Mouse (Mus musculus) neutrophil, adult 5-6 weeks (primary cell): ENCODE data around the gene Srgap1. TPM values are rescaled to one million over a fixed set of nuclear protein-coding genes. Genes with fewer than 3 reads are reported as not detected.

Experiments used
- ATAC-seq: fragments of 151-379, 151-347 bp; 2 replicates; pipeline ENCODE4 v1.8.0; 2017; ENCODE audit warnings: mild to moderate bottlenecking, moderate TSS enrichment; ENCODE audit not compliant: insufficient number of reproducible peaks, poor library complexity, low FRiP score, severe bottlenecking; ENCODE audit errors: extremely low read depth
- total RNA-seq: library from RNA; stranded (forward); fragments of 200-1000 nt; gene quantifications from 2 replicates; pipeline ENCODE4 v1.2.3, GENCODE M21; 2017

The Srgap1 gene
- total RNA-seq, 1 experiment from 2014 or later = 0.23 TPM

DNA sequence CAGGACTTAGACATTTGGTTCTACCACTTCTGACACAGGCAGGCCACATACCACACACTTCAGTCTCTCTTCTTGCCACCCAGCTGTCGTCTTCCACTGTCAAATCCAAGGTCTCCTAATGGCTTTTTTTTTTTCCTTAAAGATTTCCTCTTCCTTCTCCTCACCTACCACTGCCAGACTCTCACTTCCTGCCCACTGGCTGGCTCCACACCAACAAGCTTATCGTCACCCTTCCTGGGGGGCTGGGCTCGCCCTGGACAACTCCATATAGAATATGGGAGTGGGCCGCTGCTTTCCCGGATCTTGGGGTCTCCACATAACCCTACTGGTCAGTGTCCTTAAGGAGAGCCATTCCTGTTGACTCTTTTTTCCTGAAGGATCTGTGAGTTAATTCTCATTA lies 26.9 kb downstream of the Srgap1 start:
- ATAC-seq = no peak

DNA sequence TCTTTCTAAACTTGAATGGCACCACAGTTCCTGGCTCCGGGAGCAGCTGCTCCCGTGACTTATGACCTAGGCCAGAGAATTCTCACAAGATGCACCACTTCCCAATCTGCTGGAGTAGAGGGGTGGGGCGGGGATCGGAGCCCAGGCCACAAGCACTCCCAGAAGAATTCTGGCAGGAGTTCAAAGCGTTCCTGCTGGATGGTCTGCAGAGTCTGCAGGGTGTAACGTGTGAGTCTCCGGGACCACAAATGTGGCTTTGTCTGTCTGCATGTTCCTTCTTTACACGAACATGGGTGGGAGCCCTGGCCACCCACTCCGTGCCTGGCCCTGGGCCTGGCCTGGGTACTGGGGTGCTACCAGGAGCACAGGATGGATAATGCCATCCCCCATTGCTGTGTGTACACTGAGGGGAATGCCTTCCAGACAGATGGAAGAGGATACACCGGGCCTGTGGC lies 28.5 kb downstream of the Srgap1 start:
- ATAC-seq = no peak

DNA sequence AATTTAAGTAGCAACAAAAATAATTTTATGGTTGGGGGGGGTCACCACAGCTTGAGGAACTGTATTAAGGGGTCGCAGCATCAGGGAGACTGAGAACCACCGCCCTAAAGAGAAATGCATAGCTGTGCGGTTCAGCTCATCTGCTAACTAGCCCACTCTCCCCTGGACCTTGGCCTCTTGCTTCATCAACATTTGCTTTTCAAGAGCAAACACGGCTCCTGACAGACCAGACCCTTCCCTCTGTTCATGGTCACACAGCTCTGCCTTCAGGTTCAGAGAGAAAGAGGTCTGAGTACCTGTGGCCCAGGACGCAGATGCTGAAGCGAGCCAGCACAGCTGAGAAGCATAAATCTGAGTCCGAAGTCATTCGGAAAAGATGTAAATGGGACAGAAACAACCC lies 29.4 kb downstream of the Srgap1 start:
- no peak for ATAC-seq

DNA sequence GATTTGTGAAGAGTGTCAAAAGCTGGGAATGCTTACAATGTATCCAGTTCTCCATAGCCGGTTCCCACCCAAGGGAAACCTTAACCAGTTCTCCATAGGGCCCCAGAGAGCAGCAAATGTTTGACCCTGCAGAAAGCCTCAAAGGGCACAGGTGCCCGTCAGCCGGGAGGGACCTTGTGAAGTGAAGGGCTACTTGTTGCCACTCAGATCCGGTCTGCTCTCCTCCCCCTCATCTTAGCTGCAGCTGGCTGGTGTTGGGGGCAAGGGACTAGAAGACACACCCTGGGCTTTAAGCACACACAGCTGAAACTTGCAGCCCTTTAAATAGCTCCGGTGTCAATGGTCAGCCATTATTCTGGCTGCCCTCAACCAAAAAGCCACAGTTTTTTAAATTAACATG lies 30.1 kb downstream of the Srgap1 start:
- ATAC-seq = no peak

DNA sequence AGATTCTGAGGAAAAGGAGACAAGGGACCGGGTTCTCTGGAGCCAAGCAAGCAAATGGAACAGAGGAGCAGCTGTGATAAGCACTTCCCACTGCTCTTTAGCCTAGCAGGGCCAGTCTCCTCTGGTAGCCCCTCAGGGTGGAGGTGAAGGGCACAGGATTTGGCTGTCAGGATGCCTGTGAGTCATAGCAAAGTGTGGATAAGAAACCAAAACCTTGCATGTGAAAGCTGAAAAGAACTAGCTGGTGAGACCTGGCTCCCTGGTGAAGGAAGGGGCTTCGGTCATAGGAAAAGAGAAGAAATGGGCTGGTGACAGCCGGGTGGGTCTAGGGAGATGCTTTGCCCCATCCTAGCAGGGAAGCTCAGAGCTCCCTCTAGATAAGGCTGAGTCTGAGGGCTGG lies 30.5 kb downstream of the Srgap1 start:
- no peak for ATAC-seq

DNA sequence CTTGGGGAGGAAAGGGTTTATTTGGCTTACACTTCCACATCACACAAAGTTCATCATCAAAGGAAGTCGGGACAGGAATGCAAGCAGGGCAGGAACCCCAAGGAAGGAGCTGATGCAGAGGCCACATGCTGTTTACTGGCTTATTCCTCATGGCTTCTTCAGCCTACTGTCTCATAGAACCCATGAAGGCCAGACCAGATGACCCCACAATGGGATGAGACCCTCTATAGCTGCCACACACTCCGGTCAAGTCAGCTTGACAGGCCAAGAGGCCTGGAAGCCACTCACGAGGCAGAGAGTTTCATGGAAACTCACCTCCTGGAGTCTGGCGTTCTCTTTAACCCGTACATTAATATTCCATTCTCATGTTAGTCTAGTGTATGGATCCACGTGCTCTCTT lies 34.8 kb downstream of the Srgap1 start:
- no peak for ATAC-seq

DNA sequence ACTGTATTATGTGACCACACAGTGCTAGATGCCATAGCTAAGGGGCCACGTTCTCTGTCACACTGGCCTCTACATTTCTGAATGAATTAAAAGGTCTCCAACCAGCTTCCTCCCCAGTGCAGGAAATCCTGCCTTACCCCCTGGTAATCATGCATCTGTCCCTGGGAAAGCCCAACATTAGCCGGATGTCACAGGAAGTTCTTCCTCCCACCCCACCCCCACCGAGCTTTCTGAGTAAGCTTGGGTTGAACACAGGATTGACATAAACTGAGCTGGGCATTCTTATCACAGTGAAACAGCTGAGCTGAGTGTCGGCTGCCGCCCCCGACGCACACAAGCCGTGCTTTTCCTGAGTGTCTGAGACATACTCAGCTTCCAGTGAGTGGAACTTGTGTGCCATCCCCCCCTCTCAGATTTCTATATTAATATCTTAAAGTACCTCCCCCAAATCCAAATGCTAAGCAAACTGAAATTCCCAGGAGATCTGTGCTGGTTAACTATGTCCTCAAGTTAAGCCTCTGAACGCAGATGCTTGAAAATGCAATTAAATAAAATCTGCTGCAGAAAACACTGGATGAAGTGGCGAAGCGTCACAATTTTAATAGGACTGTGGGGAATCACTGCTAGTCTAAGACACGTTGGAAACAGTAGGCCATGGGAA lies 38.3 kb downstream of the Srgap1 start:
- no peak for ATAC-seq

DNA sequence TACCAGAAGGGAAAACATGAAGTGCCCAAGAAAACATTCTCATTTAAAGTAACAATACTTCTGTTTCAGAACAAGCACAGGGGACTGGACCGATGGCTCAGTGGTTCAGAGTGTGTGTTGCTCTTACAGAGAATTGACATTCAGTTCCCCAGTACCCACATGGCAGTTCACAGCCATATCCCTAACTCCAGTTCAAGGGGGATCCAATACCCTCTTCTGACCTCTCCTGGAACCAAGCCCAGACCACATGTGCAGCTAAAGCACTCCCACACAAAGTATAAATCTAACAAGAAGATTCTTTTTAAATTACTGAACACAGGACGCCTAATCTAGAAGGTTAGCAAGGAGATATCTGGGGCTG lies 38.8 kb downstream of the Srgap1 start:
- ATAC-seq = no peak

DNA sequence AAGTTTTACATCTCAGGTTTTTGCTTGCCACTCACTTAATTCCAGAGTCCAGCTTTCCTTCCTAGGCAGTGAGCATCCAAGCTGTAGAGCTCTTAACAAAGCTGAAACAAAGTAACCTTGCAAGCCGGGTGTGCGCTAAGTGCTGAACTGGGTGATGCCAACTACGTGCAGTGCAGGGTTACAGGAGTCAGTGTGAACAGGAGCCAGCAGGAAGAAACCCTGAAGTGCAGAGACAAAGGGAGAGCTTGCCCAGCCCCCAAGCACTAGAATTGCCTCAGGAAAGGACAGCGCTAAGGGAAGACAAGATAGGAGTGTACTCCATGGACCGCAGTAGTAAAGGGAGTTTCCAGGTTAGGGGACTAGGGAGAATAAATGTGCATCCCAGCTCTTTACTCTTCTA lies 40.5 kb downstream of the Srgap1 start:
- ATAC-seq = no peak

DNA sequence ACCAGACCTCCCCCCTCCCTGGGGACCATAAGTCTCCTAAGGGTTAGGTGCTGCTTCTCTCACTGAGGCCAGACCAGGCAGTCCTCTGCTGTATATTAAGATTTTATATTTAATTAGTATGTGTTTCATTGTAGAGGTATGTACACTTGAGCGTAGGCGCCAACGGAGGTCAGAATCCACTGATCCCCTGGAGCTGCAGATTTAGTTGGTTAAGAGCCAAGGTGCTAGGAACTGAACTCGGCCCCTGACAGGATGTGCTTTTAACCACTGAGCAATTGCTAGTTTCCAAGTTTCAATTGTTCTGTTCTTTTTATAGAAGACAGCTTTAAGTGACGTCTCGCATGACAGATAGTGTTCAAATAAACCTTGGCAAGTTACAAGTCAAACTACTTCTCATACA lies 41.0 kb downstream of the Srgap1 start:
- no peak for ATAC-seq

DNA sequence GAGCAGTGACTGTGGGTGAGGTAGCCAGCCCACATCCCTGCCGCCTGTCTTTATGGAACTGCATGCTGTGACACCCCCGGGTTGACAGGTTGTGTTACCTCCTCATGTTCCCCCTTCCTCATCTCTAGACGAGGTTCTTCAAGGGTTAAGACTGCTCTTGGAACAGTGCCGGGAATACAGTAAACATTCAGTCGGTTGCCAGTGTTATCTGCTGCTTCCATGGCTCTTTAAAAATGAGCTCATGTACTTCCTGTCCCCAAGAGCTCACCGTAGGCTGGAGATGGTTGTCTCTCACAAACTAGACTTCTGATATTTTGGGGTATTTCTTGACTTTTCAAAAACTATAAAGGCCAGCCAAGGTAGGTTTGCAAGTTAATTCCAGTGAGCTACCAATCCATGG lies 41.6 kb downstream of the Srgap1 start:
- no peak for ATAC-seq

DNA sequence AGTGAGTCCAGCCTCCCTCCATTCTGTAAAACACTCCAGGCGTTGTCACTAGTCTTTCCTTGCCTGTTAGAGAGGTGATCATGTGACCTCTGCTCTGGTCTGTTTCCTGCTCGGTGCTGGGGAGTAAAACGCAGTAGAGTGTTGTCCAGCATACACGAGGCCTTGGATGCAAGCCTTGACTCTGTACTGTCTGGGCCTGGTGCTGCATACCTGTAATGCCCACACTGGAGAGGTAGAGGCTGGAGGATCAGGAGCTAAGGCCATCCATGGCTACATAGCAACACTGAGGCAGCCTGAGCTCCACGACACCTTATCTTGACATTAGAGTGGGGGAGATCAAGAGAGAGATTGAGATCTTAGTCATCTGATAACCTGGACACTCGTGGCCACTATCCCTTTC lies 44.2 kb downstream of the Srgap1 start:
- no peak for ATAC-seq

DNA sequence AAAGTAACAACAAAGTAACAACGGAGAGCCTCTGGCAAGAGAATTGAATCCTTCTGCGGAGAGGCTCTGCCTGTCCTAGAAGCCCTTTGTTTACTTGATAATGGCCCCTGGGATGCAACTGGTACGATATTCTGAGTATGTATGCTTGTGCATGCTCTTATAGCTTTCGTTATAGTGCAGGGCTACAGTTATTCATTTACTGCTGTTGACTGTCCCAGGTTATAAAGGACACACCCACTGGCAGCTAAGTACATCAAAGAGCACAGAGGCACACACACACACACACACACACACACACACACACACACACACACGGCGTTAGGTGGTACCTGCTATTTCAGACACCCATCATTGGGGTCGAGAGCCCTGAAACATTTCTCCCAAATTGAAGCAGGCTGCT lies 48.3 kb downstream of the Srgap1 start:
- ATAC-seq = no peak

DNA sequence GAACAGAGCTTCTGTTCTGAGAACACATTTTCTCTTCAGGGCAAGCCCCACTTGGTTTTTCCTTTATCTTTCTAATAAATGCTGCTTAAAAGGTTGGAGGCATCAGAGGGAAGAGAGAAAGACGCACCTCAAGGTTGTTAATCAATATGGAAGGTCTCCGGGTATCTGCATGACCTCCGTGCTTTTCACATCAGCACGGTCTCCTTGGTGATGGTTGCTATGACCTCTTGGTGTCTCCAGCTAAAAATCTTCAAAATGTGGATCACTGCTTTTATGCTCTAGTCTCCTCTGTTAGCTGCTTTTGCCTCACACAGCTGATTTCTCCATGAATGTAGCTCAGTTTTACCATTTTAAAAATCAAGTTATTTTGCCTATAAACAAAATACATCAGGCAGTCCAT lies 50.6 kb downstream of the Srgap1 start:
- ATAC-seq = no peak

DNA sequence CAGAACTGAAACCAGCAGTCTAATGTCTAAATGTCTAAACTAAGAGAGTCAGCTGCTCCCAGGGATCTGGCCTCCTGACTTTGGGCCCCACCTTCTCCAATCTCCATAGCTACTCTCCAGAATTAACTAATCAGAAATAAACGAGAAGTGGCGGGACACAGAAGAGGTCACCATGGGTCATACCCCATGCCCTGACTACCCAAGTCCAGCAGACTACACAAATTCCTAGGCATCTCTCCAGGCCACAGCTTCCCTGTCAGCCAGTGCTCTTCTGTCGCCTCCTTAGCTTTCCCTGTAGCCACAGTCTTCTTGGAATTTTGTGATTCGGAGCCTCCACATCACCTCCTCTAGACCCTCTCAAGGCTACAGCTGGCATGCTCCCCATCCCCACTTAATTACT lies 51.7 kb downstream of the Srgap1 start:
- no peak for ATAC-seq

DNA sequence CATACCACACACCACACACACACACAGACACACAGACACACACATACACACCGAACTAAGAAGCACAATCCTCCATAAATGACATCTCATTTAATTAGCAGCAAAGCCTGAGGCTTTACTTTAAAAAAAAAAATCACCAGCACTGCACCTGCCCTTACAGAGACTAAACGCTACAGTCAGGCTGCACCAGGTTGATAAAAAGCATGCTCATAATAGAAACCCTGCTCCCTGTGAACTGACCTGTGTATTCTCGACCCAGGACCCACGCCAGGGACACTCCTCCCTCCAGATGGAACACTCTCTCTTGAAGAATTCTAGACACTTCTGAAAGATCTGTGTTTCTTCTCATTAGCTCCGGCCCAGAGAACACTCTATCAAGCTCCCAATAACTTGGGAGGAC lies 52.5 kb downstream of the Srgap1 start:
- no peak for ATAC-seq

DNA sequence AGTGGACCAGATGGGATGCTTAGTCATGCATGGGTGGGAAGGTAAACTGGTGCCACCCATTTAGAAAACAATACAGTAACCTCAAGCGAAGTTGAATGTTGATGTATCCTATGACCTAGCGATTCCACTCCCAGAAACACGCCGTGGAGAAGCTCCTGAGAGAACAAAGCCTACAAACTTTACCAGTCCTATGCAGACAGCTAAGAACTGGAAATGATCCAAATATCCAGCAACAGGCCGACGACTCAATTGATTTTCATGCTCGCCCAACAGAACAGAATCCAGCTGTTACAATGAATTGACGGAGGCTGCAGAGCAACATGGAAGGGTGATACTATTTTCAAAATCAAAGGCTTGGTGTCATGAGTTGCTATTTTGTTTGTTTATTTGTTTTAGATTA lies 54.5 kb downstream of the Srgap1 start:
- no peak for ATAC-seq

DNA sequence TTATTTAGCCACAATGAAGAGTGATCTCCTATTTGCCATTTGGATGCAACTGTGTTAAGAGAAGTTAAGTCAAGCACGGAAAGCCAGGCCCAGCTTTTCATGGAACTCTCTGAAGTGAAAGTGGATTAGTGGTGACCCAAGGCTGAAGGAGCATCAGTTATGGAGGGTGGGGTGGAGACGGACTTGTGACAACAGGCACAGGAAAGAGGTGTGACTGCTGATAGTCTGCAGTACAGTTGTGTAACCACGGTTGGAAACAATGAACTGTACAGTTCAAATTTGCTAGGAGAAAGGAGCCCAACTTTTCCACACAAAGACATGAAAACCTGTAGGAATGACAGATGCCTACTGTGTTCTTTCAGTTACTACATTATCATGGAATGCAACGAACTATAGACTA lies 60.1 kb downstream of the Srgap1 start:
- no peak for ATAC-seq

DNA sequence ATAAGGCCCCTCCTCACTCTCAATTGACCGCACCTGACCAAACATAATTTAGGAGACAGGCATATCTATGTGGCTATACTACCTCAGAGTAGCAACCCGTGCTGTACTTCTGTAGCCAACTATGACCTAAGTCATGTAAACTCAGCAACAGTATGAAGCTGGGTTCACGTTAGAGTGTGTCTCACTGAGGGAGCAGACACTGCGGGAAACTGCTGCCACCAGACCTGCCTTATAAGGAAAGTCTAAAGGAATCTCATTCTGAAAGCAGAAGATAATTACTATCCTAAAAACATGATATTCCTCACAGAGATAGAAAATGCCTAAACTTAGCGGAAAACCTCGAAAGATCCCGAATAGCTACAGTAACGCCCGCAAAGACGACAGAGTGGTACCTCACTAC lies 62.2 kb downstream of the Srgap1 start:
- ATAC-seq = no peak

DNA sequence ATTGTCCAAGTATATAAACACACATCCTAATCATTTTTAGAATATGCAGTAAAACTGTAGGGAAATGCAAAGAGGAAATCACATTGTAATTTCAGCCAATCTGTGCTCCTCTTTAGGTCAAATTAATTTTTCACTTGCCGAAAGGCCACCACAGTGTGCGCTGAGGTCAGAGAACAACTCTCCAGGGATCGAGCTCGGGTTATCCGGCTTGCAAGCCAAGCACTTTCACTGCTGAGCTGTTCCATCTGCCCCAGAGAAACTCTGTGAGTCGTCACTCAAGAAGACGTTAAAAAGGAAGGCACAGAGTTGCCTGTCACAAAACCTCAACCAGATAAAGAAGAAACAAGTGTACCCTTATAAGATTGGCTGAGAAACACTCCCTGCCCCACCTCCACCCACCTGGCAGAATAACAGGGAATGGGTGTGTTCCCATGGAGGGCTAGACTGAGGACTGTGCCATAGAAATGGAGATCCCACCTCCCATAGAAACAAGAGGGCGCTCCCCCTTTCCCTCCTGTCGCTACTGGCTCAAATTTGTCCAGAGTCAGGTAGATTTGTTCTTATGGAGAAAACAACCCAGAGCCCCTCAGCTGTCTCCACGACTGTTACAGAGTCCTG lies 63.0 kb downstream of the Srgap1 start:
- no peak for ATAC-seq

DNA sequence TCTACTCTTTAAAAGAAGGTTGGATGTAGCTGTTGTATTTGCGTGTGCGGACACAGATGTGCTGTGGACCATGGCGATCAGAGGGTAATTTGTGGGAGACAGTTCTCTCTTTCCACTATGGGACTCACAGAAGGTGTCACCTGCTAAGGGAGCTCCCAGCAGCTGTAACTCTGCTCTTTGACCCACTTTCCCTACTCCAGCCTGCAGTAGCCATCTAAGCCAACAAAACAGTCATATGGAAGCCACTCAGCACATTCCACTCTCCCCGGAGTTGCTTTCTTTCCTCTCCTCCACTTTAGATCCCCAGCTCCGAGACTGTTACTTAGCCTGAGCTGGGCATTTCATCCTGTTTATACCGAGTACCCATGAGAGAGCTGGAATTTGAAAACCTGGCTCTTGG lies 71.8 kb downstream of the Srgap1 start:
- no peak for ATAC-seq
